Mouse (Mus musculus): ENCODE measurements around the gene Dnmt1.

The Dnmt1 gene

DNA sequence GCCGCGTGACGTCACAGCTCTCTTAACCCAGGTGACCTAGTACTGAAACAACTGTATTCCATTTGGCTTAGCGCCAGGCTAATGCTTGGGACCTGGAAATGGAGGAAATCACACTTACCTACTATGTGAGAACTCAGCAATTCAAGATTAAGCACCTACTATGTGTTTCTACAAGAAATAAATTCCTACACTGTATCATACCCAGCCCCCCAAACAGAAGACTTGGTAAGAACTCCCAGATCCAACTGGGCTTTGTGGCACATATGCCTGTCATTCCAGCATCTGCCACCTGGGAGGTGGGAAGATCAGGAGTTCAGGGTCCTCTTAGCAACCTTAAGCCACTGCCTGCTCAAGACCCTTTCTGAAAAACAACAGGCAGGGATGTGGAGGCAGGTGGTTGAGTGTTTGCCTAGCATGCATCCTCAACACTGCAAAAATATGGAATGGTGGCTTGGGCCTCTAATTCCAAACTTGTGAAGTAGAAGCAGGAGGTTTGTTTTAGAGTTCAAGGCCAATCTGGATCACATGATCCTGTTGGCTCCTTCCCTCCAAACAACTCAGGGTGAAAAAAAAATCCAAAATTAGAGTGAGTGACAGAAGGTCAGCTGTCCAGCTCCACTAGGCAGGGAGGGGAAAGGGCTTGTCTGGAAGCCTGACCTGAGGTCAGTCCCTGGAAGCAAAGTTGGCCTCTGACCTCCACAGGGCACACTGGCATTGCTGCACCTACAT lies 17.4 kb upstream of the Dnmt1 start:
- DNase-seq (ENCODE audit: low spot score in 2 of 2): no peak

- DNase-seq (ENCODE audit: low spot score in 2 of 2): peak; percentile 28 to 34
Measured at GRCm38 (mm10) chr9:20976216-20976960, 16.7 kb upstream of the Dnmt1 start, which contains the start of gene S1pr2. Gene S1pr2, minus strand, starts transcription at chr9:20976781.

DNA sequence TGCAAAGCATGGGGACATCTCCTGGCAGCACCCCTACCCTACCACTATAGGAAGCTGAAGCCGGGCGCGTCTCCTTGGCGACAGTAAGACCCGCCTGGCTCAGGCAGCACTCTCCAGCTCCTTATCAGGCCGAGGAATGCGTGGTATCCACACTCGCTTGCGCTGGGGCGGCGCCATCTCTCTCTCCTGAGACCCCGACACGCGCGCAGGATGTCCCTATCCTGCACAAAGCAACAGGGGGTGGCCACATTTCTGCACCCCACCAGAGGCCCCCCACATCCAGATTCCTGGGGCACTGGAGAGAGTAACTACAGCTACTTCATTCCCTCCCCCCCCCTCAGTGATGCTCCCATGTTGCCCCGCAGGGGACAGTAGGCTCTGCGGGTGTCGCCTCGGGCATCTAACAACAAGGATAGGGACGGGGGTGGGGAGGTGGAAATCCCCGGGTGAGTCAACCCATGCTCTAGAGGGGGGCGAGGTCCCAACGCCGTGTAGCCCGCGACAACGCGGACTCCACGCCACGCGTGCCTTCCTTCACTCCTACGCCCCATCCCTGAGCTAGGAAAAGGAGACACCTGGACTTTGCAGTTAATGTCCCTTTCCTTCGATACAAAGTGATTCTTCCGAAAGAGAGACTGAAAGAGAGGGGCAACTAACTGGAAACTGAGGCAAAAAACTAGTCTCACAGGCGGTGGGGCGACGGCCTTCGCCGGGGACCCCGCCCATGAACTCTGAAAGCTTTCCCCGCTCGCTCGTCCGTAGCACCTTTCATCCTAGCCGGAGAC lies 15.9 kb upstream of the Dnmt1 start:
- no peak for DNase-seq (ENCODE audit: low spot score in 2 of 2)

DNA sequence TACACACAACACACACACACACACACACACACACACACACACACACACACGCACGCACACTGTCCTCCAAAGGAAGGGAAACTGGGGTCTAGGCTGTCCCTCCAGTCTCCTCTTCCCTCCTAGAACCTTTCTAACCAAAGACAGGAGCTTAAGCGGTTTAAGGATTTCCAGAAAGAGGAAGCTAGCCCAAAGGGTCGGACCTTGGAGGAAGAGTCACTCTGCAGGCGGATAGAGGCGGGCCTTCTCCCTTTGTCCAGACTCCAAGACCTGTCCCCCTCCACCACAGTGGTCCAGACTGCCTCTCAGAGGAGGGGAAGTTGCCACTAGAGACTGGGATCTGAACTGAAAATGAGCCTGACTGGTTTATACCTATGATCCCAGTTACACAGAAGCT lies 14.0 kb upstream of the Dnmt1 start:
- no peak for DNase-seq (ENCODE audit: low spot score in 2 of 2)

DNA sequence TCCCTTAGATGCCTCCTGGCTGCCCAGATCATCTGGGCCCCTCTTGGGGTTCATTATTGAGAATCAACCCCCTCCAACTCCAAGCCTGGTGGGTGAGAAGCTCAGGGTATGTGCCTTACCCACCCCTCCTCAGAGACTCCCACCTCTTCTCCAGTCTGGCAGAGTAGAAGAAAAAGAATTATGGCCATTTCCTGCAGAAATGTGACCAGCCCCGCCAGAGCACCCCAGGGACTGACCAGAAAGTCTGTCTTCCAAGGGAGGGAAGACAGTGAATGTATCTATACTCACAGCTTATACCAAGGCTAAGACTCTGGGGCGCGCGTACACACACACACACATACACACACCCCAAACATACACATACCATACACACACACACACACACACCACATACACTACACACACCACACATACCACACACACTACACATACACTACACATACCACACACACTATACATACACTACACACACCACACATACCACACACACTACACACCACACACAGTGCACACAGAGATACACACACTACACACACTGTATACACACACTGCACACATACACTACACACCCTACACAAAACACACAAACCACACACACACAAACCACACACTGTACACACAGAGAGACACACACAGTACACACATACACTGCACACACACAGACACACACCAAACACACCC lies 13.5 kb upstream of the Dnmt1 start:
- DNase-seq (ENCODE audit: low spot score in 2 of 2): no peak

GRCm38 (mm10) chr9:20972141-20972992 lies 12.7 kb upstream of the Dnmt1 start:
- peak; percentile 50 to 64 for DNase-seq (ENCODE audit: low spot score in 2 of 2)

GRCm38 (mm10) chr9:20971751-20972140 lies 12.1 kb upstream of the Dnmt1 start:
- DNase-seq (ENCODE audit: low spot score in 2 of 2): no peak

DNA sequence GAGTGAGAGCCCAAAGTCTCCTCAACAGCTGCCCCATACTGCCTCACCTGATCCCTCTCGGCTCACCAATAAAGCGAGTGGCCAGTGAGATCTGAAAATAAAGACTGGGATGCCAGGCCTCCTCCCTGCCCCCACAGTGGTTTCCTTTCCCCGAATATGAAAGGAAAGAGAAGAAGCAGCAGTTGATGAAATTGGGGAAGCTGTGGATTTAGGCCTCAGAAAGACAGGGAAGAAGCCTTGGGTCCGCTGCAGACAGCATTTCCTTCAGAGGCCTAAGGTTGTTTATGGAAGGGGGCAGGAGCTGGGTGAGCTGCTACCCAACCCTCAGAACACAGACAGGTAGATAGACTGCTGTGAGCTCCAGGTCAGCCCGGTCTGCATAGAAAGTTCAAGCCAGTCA lies 7.1 kb upstream of the Dnmt1 start:
- no peak for DNase-seq (ENCODE audit: low spot score in 2 of 2)

GRCm38 (mm10) chr9:20966008-20966407 lies 6.3 kb upstream of the Dnmt1 start:
- no peak for DNase-seq (ENCODE audit: low spot score in 2 of 2)

DNA sequence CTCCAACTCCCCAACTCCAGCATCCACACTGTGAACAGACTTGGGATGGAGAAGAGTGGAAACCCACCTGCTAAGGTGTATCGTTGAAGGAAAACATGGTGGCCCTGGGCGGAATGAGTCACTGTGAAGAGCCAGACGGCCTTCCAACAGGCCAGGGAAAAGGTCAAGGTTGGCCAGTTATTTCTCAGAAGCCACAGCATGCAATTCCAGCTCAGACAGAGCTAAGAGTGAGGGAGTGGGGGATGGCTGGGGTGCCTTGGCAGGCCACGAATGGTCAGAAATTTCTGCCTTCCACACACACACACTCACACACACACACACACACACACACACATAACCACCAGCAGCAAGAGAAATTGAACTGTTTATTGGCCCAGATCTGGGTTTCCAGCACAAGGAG lies 5.9 kb upstream of the Dnmt1 start:
- no peak for DNase-seq (ENCODE audit: low spot score in 2 of 2)

GRCm38 (mm10) chr9:20961557-20961956 lies 1.9 kb upstream of the Dnmt1 start:
- no peak for DNase-seq (ENCODE audit: low spot score in 2 of 2)

DNA sequence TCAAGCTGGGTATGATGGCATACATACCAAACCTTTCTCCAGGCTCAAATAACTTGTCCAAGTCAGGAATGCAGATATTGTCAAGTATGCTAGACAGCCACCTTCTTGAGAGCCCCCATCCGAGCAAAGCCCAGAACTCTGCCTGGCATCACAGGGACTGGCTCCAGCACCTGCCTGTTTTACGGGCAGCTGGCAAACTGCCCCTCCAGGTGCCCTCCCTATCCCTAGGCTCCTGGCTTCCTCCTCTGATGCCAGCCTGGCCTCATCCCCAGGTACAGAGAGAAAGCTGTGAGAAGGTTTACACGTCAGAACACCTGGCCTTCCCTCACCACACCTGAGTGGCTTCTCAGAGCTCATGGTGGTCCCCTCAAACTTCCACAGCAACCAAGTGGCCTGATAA lies 2.7 kb downstream of the Dnmt1 start:
- no peak for DNase-seq (ENCODE audit: low spot score in 2 of 2)

DNA sequence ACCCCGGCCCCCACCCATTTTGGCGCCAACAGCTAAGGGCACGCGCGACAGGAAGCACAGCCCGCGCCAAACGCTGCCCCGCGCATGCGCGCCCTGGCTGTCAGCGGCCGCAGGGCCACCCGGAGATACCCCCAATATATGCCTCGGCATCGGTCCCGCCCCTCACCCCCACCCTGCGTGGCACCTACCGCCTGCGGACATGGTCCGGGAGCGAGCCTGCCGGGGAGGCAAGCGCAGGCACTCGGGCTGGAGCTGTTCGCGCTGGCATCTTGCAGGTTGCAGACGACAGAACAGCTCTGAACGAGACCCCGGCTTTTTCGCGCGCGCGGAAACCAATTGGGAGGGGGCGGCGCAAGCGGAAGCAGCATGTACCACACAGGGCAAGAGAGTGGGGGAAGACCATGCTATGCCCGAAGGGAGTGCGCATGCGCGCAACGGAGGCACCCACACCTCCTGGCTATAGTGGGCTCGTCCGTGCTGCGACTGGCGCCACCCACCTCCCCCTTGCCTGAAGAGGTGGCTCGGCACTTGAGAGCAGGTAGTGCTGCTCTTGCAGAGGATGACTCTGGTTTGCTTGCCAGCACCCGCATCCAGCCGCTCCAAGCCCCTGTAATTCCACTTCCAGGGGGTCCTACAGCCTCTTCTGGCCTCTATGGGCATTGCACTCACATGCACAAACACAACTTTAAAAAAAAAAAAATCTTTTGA lies 7.0 kb downstream of the Dnmt1 start:
- peak; percentile 95 to 97 for DNase-seq (ENCODE audit: low spot score in 2 of 2)

DNA sequence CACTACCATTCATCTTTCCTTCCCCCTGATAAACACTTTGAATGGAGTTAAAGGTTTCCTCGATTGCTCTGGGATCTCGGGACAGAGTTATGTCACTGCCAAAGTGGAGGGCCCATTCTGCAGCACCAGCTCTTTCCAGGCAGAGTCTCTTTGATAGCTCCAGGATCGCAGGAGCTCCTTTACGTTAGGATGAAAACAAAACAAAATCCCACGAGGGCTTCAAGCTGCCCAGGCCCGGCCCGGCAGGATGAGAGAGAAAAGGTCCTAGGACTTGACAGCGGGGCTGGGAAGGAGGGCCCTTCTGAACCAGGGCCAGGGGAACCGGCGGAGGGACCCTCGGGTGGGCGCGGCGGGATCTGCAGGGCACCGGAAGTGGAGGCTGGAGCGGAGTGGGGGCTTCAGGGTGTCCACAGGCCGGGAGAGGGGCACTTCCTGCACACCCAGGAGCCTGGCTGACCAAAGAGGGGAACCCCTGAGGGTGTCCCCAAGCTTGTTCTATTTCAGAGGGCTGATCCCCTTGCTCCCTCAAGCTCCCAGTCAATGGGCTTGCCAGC lies 7.6 kb downstream of the Dnmt1 start:
- DNase-seq (ENCODE audit: low spot score in 2 of 2): no peak

DNA sequence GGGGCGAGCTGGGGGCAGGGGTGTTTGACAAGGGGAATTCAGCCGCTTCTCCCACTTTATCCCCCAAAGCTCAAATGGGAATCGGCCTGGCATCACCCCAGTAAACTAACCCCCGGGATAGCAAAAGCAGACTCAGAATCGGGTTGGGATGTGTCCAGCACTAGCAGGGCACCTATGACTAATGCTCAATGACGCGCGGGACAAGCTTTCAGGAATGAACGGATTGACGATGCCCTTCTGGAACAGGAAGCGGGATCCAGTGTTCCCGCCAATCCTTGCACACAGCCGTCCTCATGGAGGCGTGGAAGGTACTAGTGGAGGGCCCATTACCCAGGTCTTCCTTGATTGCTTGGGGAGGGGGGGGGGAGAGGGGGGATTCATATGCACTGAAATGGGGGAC lies 8.2 kb downstream of the Dnmt1 start:
- no peak for DNase-seq (ENCODE audit: low spot score in 2 of 2)

GRCm38 (mm10) chr9:20950419-20950818 lies 9.3 kb downstream of the Dnmt1 start:
- DNase-seq (ENCODE audit: low spot score in 2 of 2): no peak

- no peak for DNase-seq (ENCODE audit: low spot score in 2 of 2)
Measured at GRCm38 (mm10) chr9:20946066-20946880, 13.4 kb downstream of the Dnmt1 start.

- no peak for DNase-seq (ENCODE audit: low spot score in 2 of 2)
Measured at GRCm38 (mm10) chr9:20944697-20945370, 14.9 kb downstream of the Dnmt1 start.

- no peak for DNase-seq (ENCODE audit: low spot score in 2 of 2)
Measured at GRCm38 (mm10) chr9:20943911-20944310, 15.8 kb downstream of the Dnmt1 start.

All from right cerebral cortex, postnatal 36 days (tissue).